Mouse (Mus musculus) heart, postnatal 0 days (tissue): Measurements from ENCODE around the gene Dgka.

Experiments used
- CTCF ChIP-seq: IDR thresholded peaks from 2 replicates; pipeline ENCODE4 v1.5.1; 2016; ENCODE audit warnings: antibody characterized with exemption, control low read depth, low read depth
- EP300 ChIP-seq: IDR thresholded peaks from 2 replicates; pipeline ENCODE4 v1.6.1; 2016; ENCODE audit warnings: antibody characterized with exemption, low read depth

DNA sequence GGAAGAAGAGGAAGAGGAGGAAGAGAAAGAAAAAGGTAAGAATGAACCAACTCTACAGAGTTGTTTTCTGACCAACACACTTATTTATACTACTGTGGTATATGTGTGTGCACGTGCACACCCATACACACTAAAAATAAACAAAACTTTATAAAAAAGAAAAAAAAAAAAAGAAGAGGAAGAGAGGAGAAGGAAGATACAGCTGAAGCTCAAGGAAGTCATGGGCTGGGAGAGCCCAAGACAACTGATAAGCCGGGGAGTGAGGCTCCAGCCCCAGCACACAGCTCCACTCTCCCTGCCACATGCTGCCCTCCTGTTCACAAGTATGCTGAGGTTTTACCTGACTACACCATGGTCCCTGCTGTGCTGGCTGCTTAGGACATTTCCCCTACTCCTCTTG is 4.4 kb downstream of the Dgka start:
- no peak for TF ChIP-seq CTCF
- no peak for TF ChIP-seq EP300
